Mouse (Mus musculus) liver, adult 2 months (tissue): ENCODE data around the gene Abcc5. TPM values are rescaled to one million over a fixed set of nuclear protein-coding genes. Genes with fewer than 3 reads are reported as not detected.
"Not testable (repeated sequence)": the region's sequence is repeated elsewhere in the genome, so short reads cannot be mapped to it uniquely, and the experiment has no call there.

Experiments
- DNase-seq: peaks from one replicate; pipeline ENCODE4 v3.0.0-alpha.2; 2011; ENCODE audit warnings: low read depth, low spot score; ENCODE audit errors: extremely low read depth
- H3K27ac ChIP-seq: fragments of 200-500 bp; replicated peaks from 2 replicates; pipeline ENCODE4 v1.5.1; 2012; ENCODE audit warnings: low read depth, mild to moderate bottlenecking, control low read depth, inconsistent platforms, low read length; ENCODE audit not compliant: insufficient read depth
- H3K27me3 ChIP-seq: fragments of 200-500 bp; 2 replicates; pipeline ENCODE4 v1.6.1; 2012; ENCODE audit warnings: mild to moderate bottlenecking, moderate library complexity, low read length, inconsistent platforms; ENCODE audit not compliant: control insufficient read depth, insufficient read depth
- H3K36me3 ChIP-seq: fragments of 200-500 bp; 2 replicates; pipeline ENCODE4 v1.6.1; 2012; ENCODE audit warnings: low read length, inconsistent platforms; ENCODE audit not compliant: control insufficient read depth, insufficient read depth
- H3K4me1 ChIP-seq: fragments of 200-500 bp; 2 replicates; pipeline ENCODE4 v1.6.1; 2011; ENCODE audit warnings: low read length; ENCODE audit not compliant: control insufficient read depth, insufficient read depth
- H3K4me3 ChIP-seq: fragments of 200-500 bp; 2 replicates; pipeline ENCODE4 v1.5.1; 2011; ENCODE audit warnings: low read depth, mild to moderate bottlenecking, control low read depth, low read length, moderate library complexity; ENCODE audit not compliant: insufficient read depth
- H3K79me2 ChIP-seq: fragments of 200-500 bp; 2 replicates; pipeline ENCODE4 v1.6.1; 2012; ENCODE audit warnings: inconsistent platforms, mild to moderate bottlenecking, low read length, moderate library complexity; ENCODE audit not compliant: control insufficient read depth, insufficient read depth
- H3K9ac ChIP-seq: fragments of 200-500 bp; 2 replicates; pipeline ENCODE4 v1.6.1; 2012; ENCODE audit warnings: low read depth, mild to moderate bottlenecking, control low read depth, inconsistent platforms, low read length
- CTCF ChIP-seq: fragments of 200-500 bp; IDR thresholded peaks from 2 replicates; pipeline ENCODE4 v1.5.1; 2011; ENCODE audit warnings: low read depth, low read length, control low read depth
- POLR2A ChIP-seq: fragments of 200-500 bp; IDR thresholded peaks from 2 replicates; pipeline ENCODE4 v1.6.1; 2011; ENCODE audit warnings: low read length, control low read depth; ENCODE audit not compliant: insufficient read depth; ENCODE audit errors: extremely low read depth
- WGBS: fragments of 180-500 bp; shearing (Covaris S2); methylation state at CpG from one replicate; pipeline ENCODE4 v1.1.7; 2018; 5-methylcytosine and 5-hydroxymethylcytosine counted together
- polyA plus RNA-seq: library from polyadenylated mRNA; depleted of rRNA; stranded (reverse); fragments of >200 nt; gene quantifications from 2 replicates; pipeline ENCODE4 v1.2.3, GENCODE M21; 2012
- total RNA-seq: library from RNA; depleted of rRNA; stranded (reverse); fragments of >200 nt; gene quantifications from 2 replicates; pipeline ENCODE4 v1.2.3, GENCODE M21; 2014

The Abcc5 gene
- total and polyA plus RNA-seq, 2 experiments = 6.6 to 7.7 TPM

DNA sequence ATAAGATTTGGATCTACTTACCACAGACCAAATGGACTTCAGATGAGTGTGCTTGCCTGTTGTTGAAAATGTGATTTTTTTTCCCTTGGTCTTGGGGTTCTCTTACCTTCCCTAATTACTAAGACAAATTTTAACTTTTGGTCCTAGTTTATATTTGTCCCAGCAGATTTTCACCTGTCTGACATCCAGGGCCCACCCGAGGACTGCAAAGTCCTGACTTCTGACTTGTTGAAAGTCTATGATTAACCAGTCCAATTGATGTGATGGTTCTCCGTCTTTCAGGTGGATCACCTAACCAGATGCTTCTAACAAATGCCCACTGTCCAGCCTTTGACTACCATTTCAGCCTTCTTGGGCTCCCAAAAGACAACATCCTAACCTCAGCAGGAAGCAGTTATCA, 44.8 kb upstream of the Abcc5 start:
- Histone ChIP-seq H3K27ac (no peak overlapping the region), H3K4me1 (no peaks in the 10 kb centered on the region)

DNA sequence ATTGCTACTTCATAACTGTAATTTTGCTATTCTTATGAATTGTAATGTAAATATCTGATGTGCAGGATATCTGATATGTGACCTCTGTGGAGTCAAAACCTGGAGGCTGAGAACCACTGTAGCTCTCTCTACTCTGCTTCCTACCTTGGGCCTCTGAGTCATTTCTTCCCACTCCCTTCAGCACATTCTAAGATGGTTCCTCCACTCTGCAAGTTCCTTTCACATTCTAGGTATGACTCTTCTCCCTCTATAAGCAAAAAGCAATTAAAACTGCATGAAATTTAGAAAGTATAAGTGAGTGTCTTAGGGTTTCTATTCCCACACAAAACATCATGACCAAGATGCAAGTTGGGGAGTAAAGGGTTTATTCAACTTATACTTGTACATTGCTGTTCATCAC, 38.5 kb upstream of the Abcc5 start:
- Histone ChIP-seq H3K79me2 (no peaks in the 10 kb centered on the region), H3K4me3 (no peak overlapping the region), H3K27ac (no peak overlapping the region), H3K27me3 (no peaks in the 10 kb centered on the region), H3K9ac (no peak overlapping the region), H3K36me3 (no peaks in the 10 kb centered on the region), H3K4me1 (no peaks in the 10 kb centered on the region)
- no peak for TF ChIP-seq POLR2A
- TF ChIP-seq CTCF = no peak
- DNase-seq = no peak

More for the DNA sequence above, 44.8 kb upstream of the Abcc5 start:
- no peak overlapping the region for H3K4me3 ChIP-seq
- 87% methylated on average over 2 of the region's 2 CpGs for WGBS
- no peaks in the 10 kb centered on the region for H3K79me2 ChIP-seq
- TF ChIP-seq CTCF (no peak), POLR2A (no peak)
- no peaks in the 10 kb centered on the region for H3K27me3 ChIP-seq
- no peak overlapping the region for H3K9ac ChIP-seq
- no peaks in the 10 kb centered on the region for H3K36me3 ChIP-seq
- no peak for DNase-seq

DNA sequence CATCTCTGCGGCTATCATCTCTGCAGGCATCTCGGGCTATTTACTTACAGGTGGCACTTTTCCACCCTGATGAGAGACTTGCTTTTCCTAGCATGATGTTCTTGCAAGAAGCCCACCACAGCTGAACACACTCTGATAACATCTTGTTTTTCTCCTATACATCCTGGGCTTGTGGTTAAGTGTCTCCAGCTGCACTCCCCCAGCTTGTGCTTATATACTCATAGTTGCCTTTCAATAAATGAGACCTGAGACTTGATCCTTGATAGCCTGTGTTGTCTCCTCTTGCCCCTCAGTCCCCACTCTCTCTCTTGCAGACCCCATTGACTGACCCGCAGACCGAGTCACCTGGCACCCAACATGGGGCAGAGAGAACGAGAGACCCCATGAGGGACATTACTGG, 32.5 kb upstream of the Abcc5 start:
- not testable (repeated sequence) for H3K9ac ChIP-seq, H3K27me3 ChIP-seq, H3K4me1 ChIP-seq, H3K4me3 ChIP-seq, H3K36me3 ChIP-seq, DNase-seq, H3K27ac ChIP-seq, H3K79me2 ChIP-seq
- WGBS = 87% methylated on average over 5 of the region's 5 CpGs

DNA sequence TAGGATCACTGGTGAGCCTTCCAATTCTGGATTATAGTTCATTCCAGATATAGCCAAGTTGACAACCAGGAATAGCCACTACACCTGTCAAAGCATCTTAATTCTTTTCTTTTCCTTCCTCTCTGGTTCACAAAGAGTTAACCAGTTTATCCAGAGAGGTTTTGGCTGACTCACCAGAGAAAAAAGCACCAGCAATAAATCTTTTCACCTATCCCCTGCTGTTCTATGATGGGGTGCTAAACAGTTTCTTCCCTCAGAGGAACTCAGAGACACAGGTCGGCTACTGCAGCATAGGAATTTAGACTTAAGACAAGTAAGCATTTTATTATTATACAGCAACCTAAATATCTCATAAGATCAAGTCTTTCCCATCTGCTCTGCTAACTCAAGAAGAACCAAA, 29.9 kb upstream of the Abcc5 start:
- H3K4me3 ChIP-seq = no peak overlapping the region
- no peaks in the 10 kb centered on the region for H3K27me3 ChIP-seq
- no peaks in the 10 kb centered on the region for H3K36me3 ChIP-seq
- H3K79me2 ChIP-seq = no peaks in the 10 kb centered on the region
- H3K27ac ChIP-seq = no peak overlapping the region
- H3K4me1 ChIP-seq = no peaks in the 10 kb centered on the region
- DNase-seq = no peak
- no peak overlapping the region for H3K9ac ChIP-seq
- 44% methylated on average over 1 of the region's 1 CpGs for WGBS
- TF ChIP-seq CTCF (no peak), POLR2A (no peak)

DNA sequence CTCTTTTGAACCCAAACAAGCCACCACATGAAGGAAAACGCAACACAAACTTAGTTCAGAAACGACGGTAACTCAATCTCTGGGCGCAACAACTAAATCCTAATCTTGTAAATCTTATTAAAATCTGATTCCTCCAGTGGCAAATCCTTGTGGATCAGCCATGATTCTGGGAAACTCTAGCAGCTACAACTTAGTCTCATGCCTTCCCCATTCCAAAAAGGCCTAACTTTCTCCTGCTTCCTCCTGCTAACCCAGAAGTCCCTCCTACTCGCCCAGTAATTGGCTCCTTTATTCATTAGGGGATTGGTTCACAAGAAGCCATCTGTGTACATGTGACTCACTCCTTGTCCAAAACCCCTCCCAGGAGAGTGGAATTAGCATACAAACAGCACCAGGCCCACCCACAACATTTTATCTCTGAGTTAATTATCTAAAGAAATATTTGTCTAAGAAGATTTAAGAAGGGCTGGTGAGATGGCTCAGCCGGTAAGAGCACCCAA, 28.0 kb upstream of the Abcc5 start:
- H3K4me3 ChIP-seq = no peak overlapping the region
- WGBS = 95% methylated on average over 6 of the region's 6 CpGs

DNA sequence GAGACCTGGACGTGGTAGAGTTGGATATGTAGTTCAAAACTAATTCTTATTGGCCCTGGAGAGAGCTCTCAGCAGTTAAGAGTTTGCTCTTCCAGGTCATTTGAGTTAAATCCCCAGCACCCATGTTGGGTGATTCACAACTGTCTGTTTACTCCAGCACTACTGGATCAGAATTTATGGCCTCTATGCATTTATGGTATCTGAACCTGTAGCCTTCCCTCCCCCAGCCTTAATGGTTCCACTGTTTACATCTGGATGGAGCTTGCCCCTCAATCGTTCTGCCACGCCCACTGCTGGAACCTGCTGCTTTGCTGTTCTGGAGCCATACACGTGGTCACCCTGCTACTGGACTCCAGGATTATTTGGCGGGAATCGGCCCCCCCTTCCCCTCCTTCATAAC, 25.6 kb upstream of the Abcc5 start:
- Histone ChIP-seq H3K4me3 (no peak overlapping the region), H3K4me1 (no peaks in the 10 kb centered on the region), H3K79me2 (no peaks in the 10 kb centered on the region), H3K27ac (no peak overlapping the region), H3K9ac (no peak overlapping the region), H3K36me3 (no peaks in the 10 kb centered on the region), H3K27me3 (no peaks in the 10 kb centered on the region)
- 70% methylated on average over 6 of the region's 6 CpGs for WGBS
- TF ChIP-seq POLR2A = no peak
- no peak for TF ChIP-seq CTCF
- DNase-seq = no peak

More for the DNA sequence above, 28.0 kb upstream of the Abcc5 start:
- Histone ChIP-seq H3K27me3 (no peaks in the 10 kb centered on the region), H3K79me2 (no peaks in the 10 kb centered on the region), H3K27ac (no peak overlapping the region), H3K4me1 (no peaks in the 10 kb centered on the region), H3K9ac (no peak overlapping the region), H3K36me3 (no peaks in the 10 kb centered on the region)
- DNase-seq = no peak
- TF ChIP-seq CTCF (no peak), POLR2A (no peak)

DNA sequence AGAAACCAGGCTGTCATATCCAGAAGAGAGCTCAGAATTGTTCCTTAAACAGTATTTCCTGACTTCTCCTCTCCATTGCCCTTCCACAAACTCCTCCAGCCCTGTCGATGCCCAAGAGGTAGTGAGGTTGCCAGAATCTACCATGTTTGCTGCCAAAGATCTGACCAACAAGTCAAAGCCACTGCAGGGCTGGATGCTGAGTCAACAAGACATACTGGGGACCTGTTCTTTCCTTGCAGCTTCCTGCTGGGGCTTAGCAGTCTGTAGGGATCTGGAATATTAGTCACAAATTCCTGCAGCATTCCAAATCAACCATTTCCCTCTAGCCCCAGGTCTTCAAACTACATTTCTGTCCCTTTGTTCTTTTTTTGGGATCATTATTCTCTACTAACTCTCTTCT, 19.7 kb upstream of the Abcc5 start:
- no peaks in the 10 kb centered on the region for H3K27me3 ChIP-seq
- H3K9ac ChIP-seq = no peak overlapping the region
- no peaks in the 10 kb centered on the region for H3K36me3 ChIP-seq
- no peak overlapping the region for H3K4me3 ChIP-seq
- 77% methylated on average over 1 of the region's 1 CpGs for WGBS
- DNase-seq = no peak
- TF ChIP-seq POLR2A (no peak), CTCF (no peak)
- no peak overlapping the region for H3K27ac ChIP-seq
- H3K4me1 ChIP-seq = no peaks in the 10 kb centered on the region
- no peaks in the 10 kb centered on the region for H3K79me2 ChIP-seq
